Mouse (Mus musculus) midbrain, embryonic 14.5 days (tissue): ENCODE measurements at regions not wholly inside any gene's neighbourhood (a gene's known extent, or its start where the extent isn't known, plus 50 kb on each side); places are given as distances from the start of the nearest gene placed in this dataset.
A peak's percentile ranks its signal among the peaks of the same experiment; 100 is the strongest.

Experiments
- ATAC-seq: fragments of 200-750 bp; cut with Nextera tagmentation; 2 replicates; pipeline ENCODE4 v1.8.0; 2017; ENCODE audit warnings: moderate number of reproducible peaks, moderate library complexity; ENCODE audit not compliant: low FRiP score, low TSS enrichment
- DNase-seq: peaks from one replicate; pipeline ENCODE4 v3.0.0-alpha.2; 2015
- H3K27ac ChIP-seq: fragments of 300-500 bp; sonication (generic); replicated peaks from 2 replicates; pipeline ENCODE4 v1.5.1; 2014; ENCODE audit warnings: mild to moderate bottlenecking, low read depth, low read length, moderate library complexity
- H3K27me3 ChIP-seq: fragments of 300-500 bp; sonication (generic); 2 replicates; pipeline ENCODE4 v1.6.1; 2014; ENCODE audit warnings: low read length, control low read depth, mixed read lengths; ENCODE audit not compliant: control insufficient read depth, insufficient read depth
- H3K36me3 ChIP-seq: fragments of 300-500 bp; sonication (generic); 2 replicates; pipeline ENCODE4 v1.6.1; 2014; ENCODE audit warnings: low read length, control low read depth; ENCODE audit not compliant: control insufficient read depth, insufficient read depth
- H3K4me1 ChIP-seq: fragments of 300-500 bp; sonication (generic); 2 replicates; pipeline ENCODE4 v1.6.1; 2014; ENCODE audit warnings: mild to moderate bottlenecking, antibody characterized with exemption, low read length, control low read depth; ENCODE audit not compliant: control insufficient read depth, insufficient read depth
- H3K4me2 ChIP-seq: fragments of 300-500 bp; sonication (generic); 2 replicates; pipeline ENCODE4 v1.6.1; 2014; ENCODE audit warnings: mild to moderate bottlenecking, low read length, moderate library complexity
- H3K4me3 ChIP-seq: fragments of 300-500 bp; sonication (generic); replicated peaks from 2 replicates; pipeline ENCODE4 v1.5.1; 2014; ENCODE audit warnings: low read depth, low read length
- H3K9ac ChIP-seq: fragments of 300-500 bp; sonication (generic); replicated peaks from 2 replicates; pipeline ENCODE4 v1.6.1; 2014; ENCODE audit warnings: mild to moderate bottlenecking, low read length, moderate library complexity
- H3K9me3 ChIP-seq: fragments of 300-500 bp; sonication (generic); 2 replicates; pipeline ENCODE4 v1.6.1; 2016; ENCODE audit warnings: low read length, control low read depth, mixed read lengths; ENCODE audit not compliant: control insufficient read depth
- WGBS: fragments of 180-500 bp; shearing (Covaris S2); extraction: QIAGEN DNeasy Blood & Tissue Kit; methylation state at CpG from one replicate; pipeline ENCODE4 v1.1.7; 2014; 5-methylcytosine and 5-hydroxymethylcytosine counted together

GRCm38 (mm10) chr1:144308313-144308712 is 59.3 kb upstream of the Rgs1 start:
- no peaks in the 10 kb centered on the region for H3K4me1 ChIP-seq
- 93% methylated on average over 5 of the region's 5 CpGs for WGBS
- H3K27me3 ChIP-seq = no peaks in the 10 kb centered on the region
- no peak overlapping the region for H3K4me3 ChIP-seq
- no peak overlapping the region for H3K27ac ChIP-seq
- DNase-seq = no peak
- H3K4me2 ChIP-seq = no peak overlapping the region
- H3K9me3 ChIP-seq = no peaks in the 10 kb centered on the region
- no peaks in the 10 kb centered on the region for H3K36me3 ChIP-seq
- no peak overlapping the region for H3K9ac ChIP-seq
- no peak for ATAC-seq

- no peak overlapping the region for H3K27ac ChIP-seq
- DNase-seq (no peak), ATAC-seq (no peak)
- H3K4me2 ChIP-seq = no peak overlapping the region
- H3K4me1 ChIP-seq = no peaks in the 10 kb centered on the region
- no peaks in the 10 kb centered on the region for H3K27me3 ChIP-seq
- no peaks in the 10 kb centered on the region for H3K36me3 ChIP-seq
- H3K9me3 ChIP-seq = no peaks in the 10 kb centered on the region
- 92% methylated on average over 2 of the region's 2 CpGs for WGBS
- no peak overlapping the region for H3K4me3 ChIP-seq
- H3K9ac ChIP-seq = no peak overlapping the region
These were observed 58.8 kb upstream of the Rgs1 start for GRCm38 (mm10) chr1:144307854-144308285.

GRCm38 (mm10) chr1:144307017-144307853 is 58.2 kb upstream of the Rgs1 start:
- 52% methylated on average over 7 of the region's 7 CpGs for WGBS
- no peak for ATAC-seq

GRCm38 (mm10) chr1:144306284-144306683 is 57.2 kb upstream of the Rgs1 start:
- Histone ChIP-seq H3K27ac (no peak overlapping the region), H3K4me2 (no peak overlapping the region), H3K4me3 (no peak overlapping the region), H3K4me1 (no peaks in the 10 kb centered on the region), H3K9me3 (no peaks in the 10 kb centered on the region), H3K36me3 (no peaks in the 10 kb centered on the region), H3K9ac (no peak overlapping the region), H3K27me3 (no peaks in the 10 kb centered on the region)
- no peak for ATAC-seq
- WGBS = 68% methylated on average over 2 of the region's 2 CpGs
- no peak for DNase-seq

More at GRCm38 (mm10) chr1:144307017-144307853, 58.2 kb upstream of the Rgs1 start:
- Histone ChIP-seq H3K36me3 (no peaks in the 10 kb centered on the region), H3K4me3 (no peak overlapping the region), H3K9ac (no peak overlapping the region), H3K4me1 (no peaks in the 10 kb centered on the region), H3K27me3 (no peaks in the 10 kb centered on the region), H3K4me2 (no peak overlapping the region), H3K27ac (no peak overlapping the region), H3K9me3 (no peaks in the 10 kb centered on the region)
- DNase-seq = peak; percentile 14

DNA sequence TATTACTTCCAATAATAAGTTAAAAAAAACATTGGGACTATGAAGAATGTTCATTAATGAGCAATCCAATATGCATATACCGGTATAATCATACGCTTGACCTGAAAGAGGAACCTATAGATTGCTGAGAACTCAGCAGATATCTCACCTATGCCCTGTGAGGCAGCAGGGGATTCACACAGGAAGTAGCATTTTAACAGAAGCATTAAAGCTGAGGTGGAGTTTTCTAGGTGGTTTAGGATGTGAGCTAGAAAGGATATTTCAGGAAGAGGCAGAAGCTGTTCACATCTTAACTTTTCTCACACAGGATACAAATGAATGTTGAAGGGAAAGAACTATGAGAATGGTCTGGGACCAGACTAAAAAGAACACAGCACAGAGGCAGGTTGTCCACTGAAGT is 51.6 kb upstream of the Rgs1 start:
- DNase-seq (no peak), ATAC-seq (no peak)
- Histone ChIP-seq H3K4me3 (no peak overlapping the region), H3K9me3 (no peaks in the 10 kb centered on the region), H3K27ac (no peak overlapping the region), H3K4me2 (no peak overlapping the region), H3K4me1 (no peaks in the 10 kb centered on the region), H3K9ac (no peak overlapping the region), H3K27me3 (no peaks in the 10 kb centered on the region), H3K36me3 (no peaks in the 10 kb centered on the region)
- 93% methylated on average over 2 of the region's 2 CpGs for WGBS
